Comparison of ENCODE assay signal across 12 mouse cellular contexts in genomic region chr1:52338704-52339103, GRCm38 (mm10).
"Had no signal": no experiment of that assay in that cellular context is flagged by ENCODE, and none has a peak within 500 bp of the region (broad histone marks: within the 10 kb centered on the region; RNA-seq: fewer than 3 reads in every experiment).

No protein-coding gene starts in this region.

- DNase-seq: retina, postnatal 1 day; right cerebral cortex, adult 18-20 months; right cerebral cortex, postnatal 14 days; right cerebral cortex, postnatal 25 days; right cerebral cortex, postnatal 4 days; spleen, adult 18-20 months; thymus, adult 18-20 months; thymus, adult 2 months; thymus, postnatal 14 days; thymus, postnatal 25 days; thymus, postnatal 36 days; thymus, postnatal 4 days had no signal
